Mouse (Mus musculus) mouse trophoblast stem cell (cell line): ENCODE data around the gene Lyzl6.

Experiments used
- in situ Hi-C, 2 experiments: fragments of 300-500 bp; cut with MseI, MboI; formaldehyde crosslinking; loops; 2 replicates in 1 of 2; 3 replicates in 1 of 2; pipeline ENCODE4 v1.15.1; 2025

The Lyzl6 gene

DNA sequence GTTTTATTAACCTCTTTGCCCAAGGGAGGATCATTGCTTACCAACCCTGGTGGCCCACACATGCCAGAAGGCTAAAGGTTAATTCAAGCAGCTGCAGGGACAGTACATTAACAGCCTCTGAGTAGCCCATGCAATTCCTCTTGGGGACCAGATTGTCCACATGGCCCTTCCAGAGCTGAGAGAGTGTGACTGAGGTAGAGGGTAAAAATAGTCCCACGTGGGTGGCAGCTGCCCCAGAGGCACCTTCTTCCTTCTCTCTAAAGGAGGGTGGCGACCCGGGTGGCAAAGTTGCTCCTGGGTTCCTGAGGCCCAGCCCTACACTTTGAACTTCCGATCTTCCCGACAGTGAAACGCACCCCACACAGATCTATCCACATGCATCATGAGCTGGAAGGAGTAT is 7.6 kb upstream of the Lyzl6 start:
- in situ Hi-C loops, result loop anchor here (10.0 to 25.0 kb wide), 2 partner anchors 266 to 268 kb away; no protein-coding TSS in a partner anchor

DNA sequence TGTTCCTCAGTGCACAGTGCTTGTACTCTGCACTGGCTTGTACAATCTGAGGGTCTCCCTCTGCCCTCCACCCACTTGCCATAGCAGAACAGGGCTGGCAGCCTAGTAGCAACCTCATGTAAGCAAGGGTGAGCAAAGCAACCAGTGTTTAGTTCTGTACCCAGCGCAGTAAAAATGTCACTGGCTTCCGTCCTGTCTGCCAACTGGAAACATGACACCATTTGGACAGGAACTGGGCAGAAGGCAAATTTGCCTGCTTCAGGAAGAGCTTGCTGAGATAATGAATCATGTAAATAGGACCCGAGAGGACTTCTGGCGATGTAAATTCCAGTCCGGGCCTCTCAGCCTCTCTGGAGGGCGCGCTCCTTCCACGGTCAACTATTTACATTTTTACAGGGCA is 7.0 kb upstream of the Lyzl6 start:
- in situ Hi-C loops, result loop anchor here (10.0 to 25.0 kb wide), 2 partner anchors 267 to 269 kb away; no protein-coding TSS in a partner anchor

DNA sequence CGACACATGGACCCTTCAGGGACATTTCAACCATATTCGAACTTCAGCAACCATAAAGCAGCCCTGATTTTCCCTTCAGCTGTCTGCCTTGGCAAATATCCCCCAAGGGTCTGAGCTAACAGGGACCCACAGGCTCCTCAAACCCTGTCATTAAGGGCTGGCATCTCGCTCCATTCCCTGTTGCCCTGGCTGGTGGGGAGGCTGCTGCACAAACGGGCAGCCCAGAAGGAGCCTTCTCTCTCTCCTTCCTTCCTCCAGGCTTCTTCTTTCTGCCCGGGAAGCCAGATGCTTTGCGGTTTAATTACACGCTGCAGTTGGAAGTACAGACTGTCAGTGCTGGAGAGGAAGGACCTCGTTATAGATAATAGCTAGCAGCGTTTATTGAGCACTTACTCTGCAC is 4.5 kb upstream of the Lyzl6 start:
- in situ Hi-C loops, result loop anchor here (10.0 to 25.0 kb wide), 2 partner anchors 269 to 272 kb away; no protein-coding TSS in a partner anchor

DNA sequence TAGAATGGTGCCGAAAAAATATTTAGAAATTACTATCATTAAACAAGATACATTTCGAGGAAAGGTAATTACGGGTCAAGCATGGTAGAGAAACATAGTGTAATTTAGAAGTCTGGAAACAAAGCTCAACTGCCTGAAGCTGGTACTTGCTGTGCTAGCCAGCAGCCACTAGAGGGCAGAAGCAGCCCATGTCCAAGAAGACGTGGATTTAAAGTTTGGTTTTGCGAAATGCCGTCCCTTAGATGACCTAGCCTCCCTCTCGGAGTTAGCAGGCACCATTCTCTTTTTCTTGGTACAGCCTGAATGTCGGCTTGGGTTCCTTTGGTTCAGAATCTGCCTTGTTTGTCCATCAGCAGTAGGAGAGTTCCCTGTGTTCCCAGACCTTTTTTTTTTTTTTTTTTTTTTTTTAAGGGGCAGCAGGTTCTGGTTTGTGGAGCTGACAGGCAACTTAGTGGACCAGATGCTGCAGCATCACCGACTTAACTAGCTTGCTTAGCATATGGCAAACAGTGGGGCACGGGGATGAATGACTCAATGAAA is 787 bp upstream of the Lyzl6 start:
- in situ Hi-C loops, result loop anchor here (5.0 to 25.0 kb wide), 3 partner anchors 38 to 273 kb away; no protein-coding TSS in a partner anchor

DNA sequence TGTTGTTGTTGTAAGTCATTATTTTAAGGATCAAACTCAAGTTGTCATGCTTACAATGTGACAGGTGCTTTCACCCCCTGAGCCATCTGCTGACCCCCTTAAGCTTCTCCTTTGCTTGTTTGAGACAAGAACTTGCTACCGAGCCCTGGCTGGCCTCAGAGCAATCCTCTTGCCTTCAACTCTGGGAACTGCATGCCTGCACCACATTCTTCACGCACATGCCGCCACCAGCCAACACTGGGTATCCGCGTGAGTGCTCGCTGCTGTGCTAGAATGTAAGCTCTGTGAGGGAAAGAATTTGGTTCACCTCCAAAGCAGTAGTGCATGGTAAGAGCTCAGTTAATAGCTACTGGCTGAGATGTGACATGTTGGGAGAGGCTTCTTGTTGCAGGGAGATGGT is 2.4 kb downstream of the Lyzl6 start:
- in situ Hi-C loops, result loop anchor here (5.0 to 25.0 kb wide), 3 partner anchors 41 to 276 kb away; no protein-coding TSS in a partner anchor

DNA sequence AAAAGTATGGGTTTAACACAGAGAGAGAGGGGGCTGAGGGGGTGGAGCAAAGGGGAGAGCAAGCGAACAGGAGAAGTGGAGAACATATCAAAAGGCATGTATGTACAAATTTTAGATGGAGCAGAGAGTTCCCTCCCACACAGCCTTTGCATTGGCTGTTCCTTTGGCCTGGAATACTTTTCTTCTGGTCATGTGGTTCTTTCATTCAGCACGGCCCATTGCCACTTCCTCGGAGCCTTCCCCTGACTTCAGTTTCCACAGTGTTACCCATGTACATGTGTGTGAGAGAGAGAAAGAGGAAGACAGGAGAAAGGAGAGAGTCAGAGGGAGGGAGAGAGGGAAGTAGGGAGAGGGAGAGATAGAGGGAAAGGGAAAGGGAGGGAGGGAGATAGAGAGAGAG is 3.2 kb downstream of the Lyzl6 start:
- in situ Hi-C loops, result loop anchor here (5.0 to 25.0 kb wide), 3 partner anchors 42 to 277 kb away; no protein-coding TSS in a partner anchor

DNA sequence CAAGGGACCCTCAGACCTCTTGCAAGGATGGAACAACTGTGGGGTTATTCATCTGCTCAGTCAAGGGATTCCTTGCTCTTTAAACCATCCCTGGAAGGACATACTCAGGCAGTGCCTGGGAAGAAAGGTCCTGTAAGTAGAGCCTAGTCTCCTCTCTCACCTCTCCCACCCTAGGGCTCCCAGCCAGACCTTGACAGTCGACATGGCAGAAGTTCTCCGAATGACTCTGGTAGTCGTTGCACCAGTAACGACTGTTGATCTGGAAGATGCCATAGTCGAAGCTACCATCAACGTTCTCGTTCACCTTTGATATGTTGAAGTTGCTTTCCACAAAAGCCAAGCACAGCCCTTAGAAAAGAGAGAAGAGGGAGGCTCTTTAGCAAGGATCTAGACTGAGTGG is 3.9 kb downstream of the Lyzl6 start:
- in situ Hi-C loops, result loop anchor here (5.0 to 25.0 kb wide), 3 partner anchors 42 to 277 kb away; no protein-coding TSS in a partner anchor

DNA sequence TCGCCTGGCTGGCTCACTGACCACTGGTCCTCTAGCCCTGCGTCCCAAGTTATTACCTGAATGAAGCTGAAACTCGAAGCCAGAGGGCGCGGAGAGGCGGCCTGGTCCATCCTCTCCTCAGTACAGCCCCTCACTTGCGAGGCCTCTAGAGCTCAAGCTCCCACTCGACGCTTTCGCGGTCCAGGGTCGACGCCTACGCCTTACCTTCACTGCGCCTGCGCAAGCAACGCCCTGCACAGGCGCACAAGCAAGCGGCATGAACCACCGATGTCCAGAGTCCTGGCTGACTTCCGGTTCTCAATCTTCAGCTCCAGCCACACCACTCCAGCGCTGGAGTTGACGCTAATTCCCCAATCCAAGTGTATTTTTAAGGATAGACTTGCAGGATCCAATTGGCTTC is 11.2 kb downstream of the Lyzl6 start:
- in situ Hi-C loops, result loop anchor here in 1 of 2 experiments (25.0 kb wide), 1 partner anchor 285 kb away; no protein-coding TSS in a partner anchor

DNA sequence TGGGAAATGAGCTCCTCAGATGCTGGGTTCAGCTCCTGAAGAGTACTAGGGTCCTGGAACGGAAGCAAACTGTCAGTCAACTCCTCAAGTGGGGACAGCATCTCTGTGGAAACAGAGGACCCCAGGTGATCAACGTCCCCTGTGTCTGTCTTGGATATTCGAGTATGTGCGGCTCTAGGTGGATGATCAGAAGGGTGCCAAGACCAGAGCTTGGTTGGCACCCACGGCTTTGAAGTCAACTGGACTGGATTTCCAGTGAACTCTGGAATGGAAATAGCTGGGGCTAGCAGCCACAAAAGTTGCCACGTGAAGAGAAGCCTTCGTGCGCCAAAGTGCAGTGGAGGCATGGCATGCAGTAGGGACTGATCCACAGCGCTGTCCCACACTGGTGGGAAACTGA is 17.6 kb downstream of the Lyzl6 start, which contains the start of gene Gm884:
Gm884 (minus strand) TSS at position 101 of the 400 bp plus-strand sequence.
- in situ Hi-C loops, result no loop called here

DNA sequence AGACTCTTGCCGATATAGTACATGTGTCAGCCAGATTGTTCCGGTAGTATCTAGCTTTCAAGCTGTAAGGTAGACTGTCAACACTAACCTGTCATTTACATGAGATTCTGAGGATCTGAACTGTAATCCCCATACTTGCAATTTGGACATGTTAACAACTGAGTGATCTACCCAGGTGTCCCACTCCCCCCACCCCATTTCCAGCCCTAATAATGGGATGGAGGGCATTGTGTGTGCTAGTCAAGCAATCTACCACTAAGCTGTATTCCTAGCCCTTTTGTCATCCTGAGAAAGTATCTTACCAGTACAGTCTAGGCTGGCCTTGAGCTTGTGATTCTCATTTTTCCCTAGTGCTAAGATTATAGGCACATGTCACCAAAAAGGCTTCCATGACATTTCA is 27.9 kb downstream of the Lyzl6 start:
- in situ Hi-C loops, result no loop called here

DNA sequence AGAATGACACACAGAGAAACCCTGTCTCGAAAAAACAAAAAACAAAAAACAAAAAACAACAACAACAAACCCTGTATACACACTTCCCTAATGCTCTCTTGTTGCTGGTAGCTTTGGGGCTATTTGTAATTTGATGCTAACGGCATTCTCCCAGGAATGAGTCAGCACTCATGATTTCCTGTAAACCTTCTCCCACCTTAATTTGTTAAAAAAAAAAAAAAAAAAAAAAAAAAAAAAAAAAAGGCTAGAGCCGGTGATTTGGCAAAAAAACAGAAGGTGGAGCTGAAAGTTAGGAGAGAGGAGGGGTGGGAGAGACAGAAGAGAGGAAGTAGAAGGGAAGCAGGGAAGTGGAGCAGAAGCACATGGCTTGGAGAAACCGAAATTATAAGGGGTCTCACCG is 32.1 kb downstream of the Lyzl6 start:
- in situ Hi-C loops, result no loop called here
